Mouse (Mus musculus): ENCODE measurements around the gene Ptpn14.

DNA sequence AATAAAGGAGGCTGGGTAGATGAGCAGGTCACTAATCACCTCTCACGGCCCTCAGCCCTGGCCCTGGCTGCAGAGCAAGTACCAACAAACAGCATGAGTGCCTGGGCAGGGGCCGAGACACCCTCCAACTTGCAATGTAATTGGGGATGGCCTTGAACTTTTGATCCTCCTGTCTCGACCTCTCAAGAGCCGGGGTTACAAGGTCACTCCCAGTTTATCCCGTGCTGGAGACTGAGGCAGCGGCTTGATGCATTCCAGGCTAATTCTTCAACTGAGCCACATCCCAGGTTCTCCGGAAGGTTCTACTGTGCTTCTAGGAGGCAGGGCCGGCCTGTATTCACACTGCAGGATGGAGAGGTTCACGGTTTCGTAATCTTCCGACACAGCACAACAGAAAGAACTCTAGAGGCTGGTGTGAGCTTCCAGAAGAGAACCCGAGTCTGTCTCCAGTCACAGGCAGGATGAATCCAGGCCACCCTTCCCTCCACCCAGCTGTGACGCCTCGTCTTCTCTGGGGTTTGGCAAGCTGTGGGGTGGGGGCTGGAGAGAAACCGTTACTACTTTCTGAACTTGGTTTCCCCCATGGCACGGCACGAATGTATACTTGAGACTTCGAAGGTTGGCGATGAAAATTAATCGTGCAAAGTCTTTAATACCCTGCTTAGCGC lies 185.2 kb downstream of the Ptpn14 start:
- TF ChIP-seq CTCF (IDR thresholded peaks at IDR 0.05; ENCODE audit: low read depth), result no peak
- no peak for TF ChIP-seq EP300 (IDR thresholded peaks at IDR 0.05; ENCODE audit: low read depth)
